Mouse (Mus musculus): ENCODE results near the gene Rrp12.

DNA sequence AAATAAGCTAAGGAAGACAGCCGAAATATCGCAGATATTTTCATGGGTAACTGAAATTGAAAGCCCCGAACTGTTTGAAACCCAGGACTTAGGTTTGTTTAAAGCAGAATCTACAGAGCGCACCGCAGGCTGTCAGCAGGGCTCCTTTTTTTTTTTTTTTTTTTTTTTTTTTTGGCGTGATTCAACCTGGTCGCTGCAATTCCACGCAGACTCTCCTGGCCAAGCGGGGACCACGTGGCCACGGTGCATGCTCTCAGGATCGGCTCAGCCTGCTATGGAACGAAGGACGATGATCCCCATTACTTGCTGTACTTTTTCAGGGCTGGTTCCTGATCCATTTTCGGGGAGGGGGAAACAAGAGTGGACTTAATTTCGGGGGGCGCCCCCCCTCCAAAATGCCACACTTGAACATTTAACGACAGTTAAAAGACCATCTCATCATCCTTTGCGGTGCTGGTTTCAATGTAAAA is 64.8 kb downstream of the Rrp12 start:
- TF ChIP-seq CTCF (IDR thresholded peaks at IDR 0.05) (no peak), EP300 (IDR thresholded peaks at IDR 0.05) (no peak)
